Mouse (Mus musculus) frontal cortex, postnatal 36 days (tissue): ENCODE data around the gene Rhebl1.
"Not testable (repeated sequence)": the region's sequence is repeated elsewhere in the genome, so short reads cannot be mapped to it uniquely, and the experiment has no call there.

ENCODE experiments used
- DNase-seq, 2 experiments: peaks; one replicate each; pipeline ENCODE4 v3.0.0; 2022; ENCODE audit warnings: low spot score in 2 of 2

Rhebl1 gene

GRCm38 (mm10) chr15:98893940-98894745 lies at the start of gene Rhebl1:
TSS of gene Rhebl1 (minus strand) at chr15:98894540.
- DNase-seq, result no peak

- no peak for DNase-seq
Measured at GRCm38 (mm10) chr15:98943133-98943532, 48.8 kb upstream of the Rhebl1 start.

GRCm38 (mm10) chr15:98942081-98942480 lies 47.7 kb upstream of the Rhebl1 start:
- no peak for DNase-seq

- no peak for DNase-seq
Measured at GRCm38 (mm10) chr15:98941539-98941938, 47.2 kb upstream of the Rhebl1 start.

- no peak for DNase-seq
Measured at GRCm38 (mm10) chr15:98940816-98941215, 46.5 kb upstream of the Rhebl1 start.

- peak; percentile 87 to 92 for DNase-seq
Measured at GRCm38 (mm10) chr15:98934217-98934839, 40.0 kb upstream of the Rhebl1 start, which contains the start of gene Tuba1b. TSS of gene Tuba1b (minus strand) at chr15:98934565.

GRCm38 (mm10) chr15:98933833-98934216 lies 39.5 kb upstream of the Rhebl1 start:
- DNase-seq, result peak; percentile 92 to 97

- not testable (repeated sequence) for DNase-seq
Measured at GRCm38 (mm10) chr15:98933004-98933671, 38.8 kb upstream of the Rhebl1 start.

GRCm38 (mm10) chr15:98930998-98931397 lies 36.7 kb upstream of the Rhebl1 start:
- DNase-seq, result no peak

- DNase-seq, result no peak
Measured at GRCm38 (mm10) chr15:98930017-98930734, 35.8 kb upstream of the Rhebl1 start.

- peak; percentile 66 to 76 for DNase-seq
Measured at GRCm38 (mm10) chr15:98928598-98929240, 34.4 kb upstream of the Rhebl1 start.

- no peak for DNase-seq
Measured at GRCm38 (mm10) chr15:98927566-98927965, 33.2 kb upstream of the Rhebl1 start.

GRCm38 (mm10) chr15:98924682-98925081 lies 30.3 kb upstream of the Rhebl1 start:
- DNase-seq, result no peak

- DNase-seq, result no peak
Measured at GRCm38 (mm10) chr15:98923031-98923537, 28.7 kb upstream of the Rhebl1 start.

- DNase-seq, result no peak
Measured at GRCm38 (mm10) chr15:98922581-98922980, 28.2 kb upstream of the Rhebl1 start.

- DNase-seq, result no peak
Measured at GRCm38 (mm10) chr15:98921510-98921909, 27.2 kb upstream of the Rhebl1 start.

GRCm38 (mm10) chr15:98918499-98918895 lies 24.2 kb upstream of the Rhebl1 start:
- not testable (repeated sequence) for DNase-seq

GRCm38 (mm10) chr15:98917538-98918498 lies 23.5 kb upstream of the Rhebl1 start, which contains the start of gene Lmbr1l:
TSS of gene Lmbr1l (minus strand) at chr15:98918231.
- DNase-seq, result peak; percentile 99

- no peak for DNase-seq
Measured at GRCm38 (mm10) chr15:98917091-98917490, 22.8 kb upstream of the Rhebl1 start.

- no peak for DNase-seq
Measured at GRCm38 (mm10) chr15:98916016-98916415, 21.7 kb upstream of the Rhebl1 start.
